Mouse (Mus musculus) liver, adult 2 months (tissue): ENCODE data around the gene Dnaic1.

ENCODE experiments used
- CTCF ChIP-seq: fragments of 200-500 bp; IDR thresholded peaks from 2 replicates; pipeline ENCODE4 v1.5.1; 2011; ENCODE audit warnings: low read depth, low read length, control low read depth
- POLR2A ChIP-seq: fragments of 200-500 bp; IDR thresholded peaks from 2 replicates; pipeline ENCODE4 v1.6.1; 2011; ENCODE audit warnings: low read length, control low read depth; ENCODE audit not compliant: insufficient read depth; ENCODE audit errors: extremely low read depth

- TF ChIP-seq POLR2A = no peak
- no peak for TF ChIP-seq CTCF
Measured at GRCm38 (mm10) chr4:41648627-41649026, 79.1 kb downstream of the Dnaic1 start.
